Mouse (Mus musculus): ENCODE data around the gene Sec14l5. TPM values are rescaled to one million over a fixed set of nuclear protein-coding genes. Genes with fewer than 3 reads are reported as not detected.

Sec14l5 gene
- total RNA-seq, 2 experiments from 2014 or later, result 5.3 to 6.7 TPM

DNA sequence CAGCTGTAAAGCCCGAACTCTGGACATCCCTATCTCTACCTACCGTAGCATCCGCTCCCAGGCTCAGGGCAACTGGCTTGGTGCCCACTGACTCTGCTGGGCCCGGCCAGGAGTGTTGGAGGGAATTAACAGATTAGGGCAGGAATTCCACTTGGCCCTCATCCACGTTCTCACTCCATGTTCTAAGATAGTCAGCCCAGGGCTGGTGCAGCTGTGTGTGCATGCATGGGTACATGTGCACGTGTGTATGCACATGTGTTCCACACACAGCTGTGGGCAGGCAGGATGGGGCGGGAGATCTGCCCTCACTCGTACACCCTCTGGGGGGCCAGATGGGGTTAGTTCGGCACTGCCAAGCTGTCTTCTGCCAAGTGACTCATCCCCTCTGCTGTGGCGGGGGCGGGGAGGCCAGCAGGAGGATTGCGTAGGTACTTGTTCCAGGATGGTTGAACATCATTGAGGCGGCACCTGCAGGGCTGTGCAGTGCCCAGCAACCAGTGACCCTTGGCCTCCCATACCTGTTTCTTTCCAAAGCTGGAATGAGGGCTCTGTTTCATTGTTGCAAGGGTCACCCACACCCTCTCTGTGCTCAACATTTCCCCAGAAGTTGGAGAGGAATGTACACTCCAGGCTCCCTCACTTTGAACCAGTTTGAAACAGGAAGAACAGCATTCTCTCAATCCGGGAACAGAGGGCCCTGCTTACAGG is 12.1 kb upstream of the Sec14l5 start:
- no peak for TF ChIP-seq CTCF (conservative IDR thresholded peaks at IDR 0.05)
- H3K27ac ChIP-seq, result peak overlapping the region; percentile 67
- H3K4me3 ChIP-seq, result no peak overlapping the region
- DNase-seq (ENCODE audit: low spot score in 2 of 2), result peak; percentile 55 to 77

DNA sequence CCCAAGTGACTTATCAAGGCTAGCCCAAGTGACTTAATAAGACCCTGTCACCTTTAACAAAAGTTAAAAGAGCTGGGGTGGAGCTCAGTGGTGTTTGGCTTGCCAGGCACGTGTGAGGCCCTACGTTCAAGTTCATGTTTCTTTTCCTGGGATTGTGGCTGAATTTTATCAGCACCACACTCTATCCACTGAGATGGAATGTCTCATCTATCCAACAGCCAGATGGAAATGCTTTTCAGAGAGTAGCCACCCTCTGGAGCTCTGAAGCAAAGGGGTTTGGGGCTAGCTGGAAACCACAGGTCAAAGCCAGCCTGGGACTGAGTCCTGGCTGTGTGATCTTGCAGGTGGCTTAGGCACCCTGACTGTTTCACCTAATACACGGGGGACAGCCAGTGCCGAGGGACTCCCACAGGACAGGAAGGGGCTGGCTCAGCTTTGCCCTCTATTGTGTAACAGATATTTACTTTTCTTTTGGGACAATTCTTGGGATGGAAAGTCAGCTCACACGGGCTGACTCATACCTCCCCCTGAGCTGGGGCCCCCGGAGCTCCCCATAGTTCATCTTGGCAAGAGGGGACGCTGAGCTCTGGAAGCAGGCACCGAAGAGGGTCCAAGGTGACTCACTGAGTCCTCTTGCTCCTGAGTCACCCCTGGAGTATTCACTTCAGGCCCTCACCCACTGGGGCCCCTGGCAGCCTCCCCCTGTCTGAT is 11.2 kb upstream of the Sec14l5 start:
- H3K4me3 ChIP-seq, result no peak overlapping the region
- peak overlapping the region; percentile 67 for H3K27ac ChIP-seq
- TF ChIP-seq CTCF (conservative IDR thresholded peaks at IDR 0.05), result no peak
- DNase-seq (ENCODE audit: low spot score in 2 of 2), result no peak

DNA sequence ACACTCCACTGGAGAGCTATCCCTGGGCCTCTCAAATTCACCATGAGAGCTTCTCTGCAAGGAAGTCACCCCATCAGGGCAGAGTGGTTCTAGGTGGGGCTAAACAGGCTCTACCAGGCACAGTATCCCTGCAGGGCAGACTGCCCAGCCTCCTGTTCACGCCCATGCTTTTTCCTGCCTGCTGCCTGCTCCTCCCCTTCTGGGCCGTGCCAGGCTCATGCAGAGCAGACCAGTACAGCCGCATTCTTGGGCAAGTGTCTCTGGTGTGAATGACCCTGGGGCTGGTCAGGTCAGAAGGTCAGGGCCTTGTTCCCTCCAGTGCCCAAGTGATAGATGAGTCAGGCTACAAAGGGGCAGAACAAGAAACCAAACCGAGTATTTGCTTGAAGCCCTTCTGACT is 10.4 kb upstream of the Sec14l5 start:
- TF ChIP-seq CTCF (conservative IDR thresholded peaks at IDR 0.05), result no peak
- DNase-seq (ENCODE audit: low spot score in 2 of 2), result no peak

DNA sequence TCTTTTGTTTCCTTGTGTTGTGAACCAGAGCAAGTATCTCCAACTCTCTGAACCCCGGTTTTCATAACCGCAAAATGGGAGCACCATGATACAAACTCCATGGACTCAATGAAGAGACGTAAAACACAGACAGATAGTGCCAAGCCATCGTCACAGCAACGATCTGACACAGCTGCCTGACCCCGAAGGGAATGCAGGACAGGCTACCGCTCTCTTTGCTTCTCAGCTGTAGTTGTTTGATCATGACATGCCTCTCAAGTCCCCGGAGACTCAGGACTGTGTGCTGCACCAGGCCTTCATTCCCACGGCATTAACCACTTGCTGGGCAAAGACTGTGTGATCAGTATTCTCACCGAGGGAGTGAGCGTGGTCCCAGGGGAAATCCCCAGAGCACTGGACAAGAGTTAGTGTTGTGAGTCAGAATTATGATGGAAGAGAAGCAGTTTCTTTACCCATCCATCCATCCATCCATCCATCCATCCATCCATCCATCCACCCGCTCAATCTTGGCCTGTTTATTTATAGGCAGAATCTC is 9.8 kb upstream of the Sec14l5 start:
- no peak for DNase-seq (ENCODE audit: low spot score in 2 of 2)
- TF ChIP-seq CTCF (conservative IDR thresholded peaks at IDR 0.05), result no peak
- no peak overlapping the region for H3K4me3 ChIP-seq
- no peak overlapping the region for H3K27ac ChIP-seq

More for the DNA sequence above, 10.4 kb upstream of the Sec14l5 start:
- H3K27ac ChIP-seq, result peak overlapping the region; percentile 67; the same call in 1 of the 2 replicates
- H3K4me3 ChIP-seq, result no peak overlapping the region

DNA sequence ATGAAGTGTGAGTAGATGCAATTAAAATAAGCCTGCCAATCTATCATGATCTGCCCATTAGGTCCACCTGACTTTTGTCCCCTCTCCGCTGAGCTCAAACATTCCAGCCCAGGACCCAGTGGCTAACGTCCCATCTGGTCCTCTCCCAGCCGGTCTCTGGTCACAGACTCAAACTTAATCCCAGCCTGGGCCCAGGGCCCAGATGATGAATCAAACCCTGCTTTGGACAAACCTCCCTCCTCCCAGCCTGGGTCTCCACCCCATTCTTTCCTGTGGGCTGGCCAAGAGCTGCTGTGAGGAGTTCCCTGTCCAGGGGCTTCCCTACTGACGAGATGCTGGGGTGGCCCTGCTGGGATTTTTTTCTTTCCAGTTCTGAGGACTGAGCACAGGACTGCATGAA is 7.2 kb upstream of the Sec14l5 start:
- H3K4me3 ChIP-seq, result no peak overlapping the region
- DNase-seq (ENCODE audit: low spot score in 2 of 2), result no peak
- no peak for TF ChIP-seq CTCF (conservative IDR thresholded peaks at IDR 0.05)
- no peak overlapping the region for H3K27ac ChIP-seq

DNA sequence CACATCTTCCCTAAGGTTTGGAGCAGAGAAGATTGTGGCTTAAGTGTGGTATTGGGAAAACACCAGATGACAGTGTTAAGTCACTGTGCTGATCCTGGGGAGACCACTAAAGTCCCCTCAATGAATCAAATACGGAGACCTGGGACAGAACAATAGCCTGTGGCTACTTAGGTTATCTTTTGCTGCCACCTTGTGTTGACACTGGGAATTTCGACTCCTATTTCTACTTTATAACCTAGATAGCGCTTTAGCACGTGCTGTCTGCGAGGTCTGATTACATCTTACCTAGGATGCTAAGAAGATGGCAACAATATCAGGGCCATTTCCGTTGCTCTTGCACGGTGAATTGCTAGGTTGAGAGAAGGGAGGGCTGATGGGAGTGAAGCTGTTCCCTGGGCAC is 1.3 kb upstream of the Sec14l5 start:
- H3K4me3 ChIP-seq, result no peak overlapping the region
- TF ChIP-seq CTCF (conservative IDR thresholded peaks at IDR 0.05), result peak; percentile 93
- peak; percentile 76 to 79 for DNase-seq (ENCODE audit: low spot score in 2 of 2)
- no peak overlapping the region for H3K27ac ChIP-seq

DNA sequence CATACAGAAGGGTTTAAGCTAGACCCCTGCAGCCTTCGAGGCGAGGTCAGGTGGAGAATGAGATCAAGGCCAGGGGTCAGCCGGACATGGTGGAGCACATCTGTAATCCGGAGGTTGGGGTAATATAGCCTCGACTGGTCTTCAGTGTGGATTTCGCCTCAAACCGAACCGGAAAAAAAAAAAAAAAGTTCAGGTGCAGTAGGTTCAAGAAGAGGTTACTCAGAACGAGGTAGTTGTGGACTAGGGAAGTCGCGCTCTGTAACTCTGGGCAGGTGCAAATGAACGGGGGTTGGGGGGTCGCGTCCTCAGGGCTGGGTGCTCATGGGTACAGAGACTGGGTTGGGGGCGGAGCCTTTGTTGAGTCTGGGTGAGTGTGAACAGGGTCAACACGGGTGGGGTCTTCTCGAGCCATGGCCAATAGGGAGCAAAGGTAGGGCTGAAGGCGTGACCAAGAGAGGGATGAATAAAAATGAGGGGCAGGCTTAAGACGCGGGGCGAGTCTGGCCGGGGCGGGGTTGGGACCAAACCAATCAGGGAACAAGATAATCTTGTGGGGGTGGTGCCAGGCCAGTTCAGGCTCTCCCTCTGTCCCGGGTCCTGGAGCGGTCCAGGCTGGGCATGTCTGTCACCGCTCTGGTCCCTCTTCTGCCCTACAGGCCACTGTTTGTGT is 407 bp upstream of the Sec14l5 start:
- TF ChIP-seq CTCF (conservative IDR thresholded peaks at IDR 0.05), result no peak
- peak; percentile 39 to 43 for DNase-seq (ENCODE audit: low spot score in 2 of 2)
- Histone ChIP-seq H3K4me3 (peak overlapping the region; percentile 58), H3K27ac (peak overlapping the region; percentile 67; the same call in 1 of the 2 replicates)

DNA sequence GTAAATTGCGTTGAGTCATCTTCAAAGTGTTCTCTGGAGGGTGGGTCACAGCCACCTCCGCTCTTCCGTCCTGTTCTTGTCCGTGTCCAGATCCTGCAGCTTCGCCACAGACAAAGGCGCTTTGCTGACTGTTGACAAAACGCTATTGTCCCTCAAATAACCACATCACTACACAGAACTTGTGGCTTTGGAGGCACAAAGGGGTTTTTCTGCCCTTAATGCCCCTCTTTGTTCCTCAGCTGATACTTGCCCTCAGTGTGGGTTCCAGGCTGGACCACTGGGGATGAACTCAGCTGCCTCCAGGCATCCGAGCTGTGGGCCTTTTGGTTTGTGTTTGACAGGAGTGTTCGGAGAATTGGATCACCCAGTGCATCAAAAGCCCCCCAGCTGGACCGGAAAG is 3.6 kb downstream of the Sec14l5 start:
- TF ChIP-seq CTCF (conservative IDR thresholded peaks at IDR 0.05), result no peak
- Histone ChIP-seq H3K27ac (peak overlapping the region; percentile 78), H3K4me3 (no peak overlapping the region)
- DNase-seq (ENCODE audit: low spot score in 2 of 2), result peak in 1 of 2 experiments; percentile 26

DNA sequence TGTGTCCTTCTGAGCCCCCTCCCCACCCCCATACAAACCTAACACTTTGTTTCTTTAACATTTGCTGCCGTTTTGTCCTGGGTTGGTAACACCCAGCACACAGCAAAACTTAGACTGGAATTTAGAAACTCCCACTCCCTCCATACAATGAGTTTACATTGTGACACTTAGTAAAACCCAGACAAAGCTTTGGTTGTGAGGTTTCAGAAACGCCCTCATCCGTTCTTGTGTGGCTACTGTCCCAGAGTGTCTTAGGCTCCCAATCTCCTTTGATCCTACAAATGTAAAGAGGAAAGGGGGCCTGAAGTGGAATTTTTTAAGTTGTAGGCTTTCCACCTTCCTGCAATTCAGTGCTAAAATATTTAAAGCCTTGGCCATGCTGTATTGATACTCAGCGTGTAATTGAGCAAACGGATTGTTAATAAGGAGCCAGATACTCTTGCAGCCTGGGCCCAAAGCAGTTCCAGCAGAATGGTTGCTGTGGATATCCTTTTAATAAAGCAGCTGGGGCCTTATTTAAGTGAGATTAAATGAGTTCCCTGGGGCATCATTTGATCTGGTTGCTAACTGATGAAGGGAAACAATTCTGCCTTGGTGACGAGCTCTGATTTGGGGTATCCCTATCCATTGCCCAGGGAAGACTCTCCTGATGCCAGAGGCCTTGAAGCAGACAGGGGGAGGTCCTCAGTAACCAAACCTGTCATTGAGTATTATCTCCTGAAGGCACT is 6.6 kb downstream of the Sec14l5 start:
- no peak for TF ChIP-seq CTCF (conservative IDR thresholded peaks at IDR 0.05)
- no peak for DNase-seq (ENCODE audit: low spot score in 2 of 2)
- Histone ChIP-seq H3K27ac (peak overlapping the region; percentile 62; the same call in 1 of the 2 replicates), H3K4me3 (no peak overlapping the region)

DNA sequence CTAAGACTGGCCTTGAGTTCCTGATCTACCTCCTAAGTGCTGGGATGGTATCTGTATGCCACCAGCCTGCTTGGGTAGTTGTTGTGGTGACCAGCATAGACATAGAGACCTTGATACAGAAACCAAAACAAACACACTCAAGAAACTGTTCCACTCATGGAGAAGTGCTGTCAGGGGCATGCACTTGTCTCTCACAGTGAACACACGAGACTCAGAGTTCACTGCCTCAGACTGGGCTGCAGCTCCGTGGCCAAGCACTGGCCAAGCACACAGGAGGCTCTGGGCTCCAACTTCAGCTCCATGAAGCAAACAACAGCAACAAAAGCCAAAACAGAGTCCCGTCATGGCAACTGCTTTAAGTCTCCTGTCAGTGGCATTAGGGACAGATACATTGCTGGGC is 8.1 kb downstream of the Sec14l5 start:
- no peak overlapping the region for H3K4me3 ChIP-seq
- DNase-seq (ENCODE audit: low spot score in 2 of 2), result no peak
- H3K27ac ChIP-seq, result no peak overlapping the region
- no peak for TF ChIP-seq CTCF (conservative IDR thresholded peaks at IDR 0.05)

DNA sequence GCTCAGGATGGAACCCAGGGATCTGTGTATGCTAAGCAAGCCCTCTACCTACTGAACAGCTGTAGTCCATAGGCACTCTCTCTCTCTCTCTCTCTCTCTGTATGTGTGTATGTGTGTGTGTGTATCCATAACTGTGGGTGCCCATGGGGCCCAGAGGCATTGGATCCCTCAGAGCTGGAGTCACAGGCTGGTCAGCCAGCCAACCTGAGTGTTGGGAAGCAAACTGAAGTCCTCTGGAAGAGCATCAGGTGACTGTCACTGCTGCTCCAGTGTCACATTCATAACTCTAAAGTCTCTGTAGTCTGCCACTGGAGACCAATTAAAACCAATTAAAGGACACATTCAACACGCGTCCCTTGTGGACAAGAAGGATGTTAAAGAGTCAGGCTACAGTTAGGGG is 9.6 kb downstream of the Sec14l5 start:
- no peak overlapping the region for H3K27ac ChIP-seq

DNA sequence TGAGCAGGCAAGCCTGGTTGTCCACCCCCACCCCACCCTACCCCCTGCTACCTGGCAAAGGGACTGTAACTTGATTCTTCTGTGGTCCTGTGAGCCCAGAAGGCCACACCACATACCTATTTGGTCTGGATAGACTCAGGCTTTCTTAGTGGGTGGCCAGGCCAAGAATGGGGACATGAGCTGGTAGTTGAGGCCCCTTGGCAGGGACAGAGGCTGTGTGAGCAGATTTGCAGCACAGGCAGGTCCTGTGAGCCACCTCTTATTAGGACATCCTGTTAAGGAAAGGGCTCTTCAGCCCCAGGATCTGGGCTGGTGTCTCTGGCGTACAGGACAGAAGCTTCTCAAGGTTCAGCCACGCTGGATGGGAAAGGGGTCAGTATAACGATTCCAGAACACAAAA is 10.2 kb downstream of the Sec14l5 start:
- no peak for TF ChIP-seq CTCF (conservative IDR thresholded peaks at IDR 0.05)
- Histone ChIP-seq H3K4me3 (no peak overlapping the region), H3K27ac (no peak overlapping the region)
- DNase-seq (ENCODE audit: low spot score in 2 of 2), result no peak

More for the DNA sequence above, 9.6 kb downstream of the Sec14l5 start:
- DNase-seq (ENCODE audit: low spot score in 2 of 2), result no peak
- H3K4me3 ChIP-seq, result no peak overlapping the region
- no peak for TF ChIP-seq CTCF (conservative IDR thresholded peaks at IDR 0.05)
